Comparison of ENCODE assay signal across 16 mouse cellular contexts in the genomic region with DNA sequence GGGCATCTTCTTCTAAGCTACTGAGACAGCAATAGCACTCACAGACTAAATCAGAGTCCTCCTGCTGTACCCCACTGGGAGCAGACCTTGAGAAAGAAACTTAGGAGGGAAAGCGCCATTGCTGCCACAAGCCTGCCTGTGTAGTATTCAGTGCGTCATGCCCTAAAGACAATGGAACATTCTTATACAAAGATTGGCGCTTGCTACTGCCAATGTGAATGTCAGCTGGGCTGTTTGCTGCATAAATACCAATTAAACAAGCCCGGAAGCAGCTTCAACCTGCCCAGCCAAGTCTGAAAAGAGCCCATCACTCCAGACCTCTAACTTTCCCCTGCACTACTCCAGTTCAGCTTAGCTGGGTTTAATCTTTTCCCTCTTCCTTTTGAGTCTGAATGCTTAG. TPM values are rescaled to one million over a fixed set of nuclear protein-coding genes. Genes with fewer than 3 reads are reported as not detected.
DNase-seq lines count a peak whose midpoint lies in the region; ATAC-seq and TF ChIP-seq lines count a peak whose summit lies in the region.
"Had no signal": no experiment of that assay in that cellular context is flagged by ENCODE, and none has a peak within 500 bp of the region (broad histone marks: within the 10 kb centered on the region; RNA-seq: fewer than 3 reads in every experiment).

No protein-coding gene starts in this region.

- H3K9ac ChIP-seq in forebrain, embryonic 11.5 days (ENCODE audit: low read length): no peak overlapping the region
- H3K9ac ChIP-seq in forebrain, embryonic 12.5 days: no peak overlapping the region
- H3K9ac ChIP-seq in hindbrain, postnatal 0 days (replicated peaks; ENCODE audit: low read length): peak overlapping the region; percentile 49; the same call in 1 of the 2 replicates
- H3K9ac ChIP-seq in liver, postnatal 0 days (replicated peaks): no peak overlapping the region

- no peak overlapping the region for H3K4me2 ChIP-seq in forebrain, embryonic 11.5 days (ENCODE audit: low read depth, low read length, severe bottlenecking)
- peak overlapping the region; percentile 26; the same call in 1 of the 2 replicates for H3K4me2 ChIP-seq in forebrain, embryonic 12.5 days
- H3K4me2 ChIP-seq in hindbrain, postnatal 0 days (ENCODE audit: low read depth, low read length): peak overlapping the region; percentile 86
- H3K4me2 ChIP-seq in liver, postnatal 0 days (ENCODE audit: low read depth, low read length): no peak overlapping the region

- WGBS in forebrain, embryonic 10.5 days: 5% methylated on average over 4 of the region's 4 CpGs
- WGBS in forebrain, embryonic 11.5 days: 5% methylated on average over 4 of the region's 4 CpGs
- 3% methylated on average over 4 of the region's 4 CpGs for WGBS in forebrain, embryonic 12.5 days
- WGBS in hindbrain, postnatal 0 days: 6% methylated on average over 4 of the region's 4 CpGs
- WGBS in liver, postnatal 0 days (ENCODE audit: insufficient replicate concordance): 16% methylated on average over 4 of the region's 4 CpGs

- no peak for TF ChIP-seq EP300 in liver, postnatal 0 days (IDR thresholded peaks at IDR 0.05; ENCODE audit: low read depth)

- ATAC-seq in forebrain, embryonic 11.5 days (replicated peaks; ENCODE audit: low FRiP score): no peak
- no peak for ATAC-seq in forebrain, embryonic 12.5 days (ENCODE audit: low FRiP score)
- ATAC-seq in hindbrain, postnatal 0 days: 0 out of 2 replicates have a peak, but pooled peaks have one; percentile 13
- ATAC-seq in liver, postnatal 0 days: no peak
- ATAC-seq: lung, postnatal 0 days had no signal

- no peak overlapping the region for H3K27ac ChIP-seq in forebrain, embryonic 10.5 days
- no peak overlapping the region for H3K27ac ChIP-seq in forebrain, embryonic 11.5 days (ENCODE audit: low read depth, low read length)
- no peak overlapping the region for H3K27ac ChIP-seq in forebrain, embryonic 12.5 days
- H3K27ac ChIP-seq in hindbrain, postnatal 0 days: no peak overlapping the region; the same call in 1 of the 2 replicates
- no peak overlapping the region for H3K27ac ChIP-seq in liver, postnatal 0 days (ENCODE audit: low read depth)
- H3K27ac ChIP-seq: heart, adult 2 months had no signal

- no peaks in the 10 kb centered on the region for H3K9me3 ChIP-seq in forebrain, embryonic 10.5 days
- H3K9me3 ChIP-seq in forebrain, embryonic 11.5 days (ENCODE audit: control insufficient read depth, low read length): no peaks in the 10 kb centered on the region
- H3K9me3 ChIP-seq in forebrain, embryonic 12.5 days: no peaks in the 10 kb centered on the region
- no peaks in the 10 kb centered on the region for H3K9me3 ChIP-seq in hindbrain, postnatal 0 days (ENCODE audit: low read length)
- no peaks in the 10 kb centered on the region for H3K9me3 ChIP-seq in liver, postnatal 0 days (ENCODE audit: low read length)

- peaks cover 51% of the 10 kb centered on the region for H3K4me1 ChIP-seq in forebrain, embryonic 10.5 days
- peaks cover 3% of the 10 kb centered on the region; the same call in 1 of the 2 replicates for H3K4me1 ChIP-seq in forebrain, embryonic 11.5 days (replicated peaks; ENCODE audit: control insufficient read depth, insufficient read depth, low read length)
- H3K4me1 ChIP-seq in forebrain, embryonic 12.5 days: peaks cover 31% of the 10 kb centered on the region
- no peaks in the 10 kb centered on the region for H3K4me1 ChIP-seq in hindbrain, postnatal 0 days (ENCODE audit: insufficient read depth, low read length)
- peaks cover 11% of the 10 kb centered on the region for H3K4me1 ChIP-seq in liver, postnatal 0 days (ENCODE audit: insufficient read depth)

- no peak for TF ChIP-seq CTCF in hindbrain, postnatal 0 days (IDR thresholded peaks at IDR 0.05; ENCODE audit: low read depth)
- no peak for TF ChIP-seq CTCF in liver, postnatal 0 days (IDR thresholded peaks at IDR 0.05; ENCODE audit: low read depth)

- H3K4me3 ChIP-seq in forebrain, embryonic 10.5 days: peak overlapping the region; percentile 6; the same call in 1 of the 2 replicates
- no peak overlapping the region for H3K4me3 ChIP-seq in forebrain, embryonic 11.5 days (ENCODE audit: low read depth, low read length)
- no peak overlapping the region for H3K4me3 ChIP-seq in forebrain, embryonic 12.5 days (replicated peaks)
- H3K4me3 ChIP-seq in hindbrain, postnatal 0 days (ENCODE audit: low read length): peak overlapping the region; percentile 59
- no peak overlapping the region for H3K4me3 ChIP-seq in liver, postnatal 0 days (ENCODE audit: low read depth, low read length)
- H3K4me3 ChIP-seq: heart, adult 2 months had no signal

- DNase-seq in forebrain, embryonic 10.5 days (ENCODE audit: extremely low spot score, low spot score): no peak
- DNase-seq in forebrain, embryonic 11.5 days (ENCODE audit: low spot score): no peak
- DNase-seq in hindbrain, postnatal 0 days (ENCODE audit: low spot score): peak; percentile 53
- peak; percentile 30 for DNase-seq in retina, embryonic 14.5 days (ENCODE audit: low spot score)
- DNase-seq in liver, postnatal 0 days: no peak
- no peak for DNase-seq in urinary bladder, postnatal 10 days (ENCODE audit: low spot score)
- DNase-seq in heart, adult 8-10 months (ENCODE audit: low spot score): no peak
- DNase-seq: adrenal gland, postnatal 36 days; cerebellum, adult 8-10 months; heart, adult 2 months; heart, postnatal 4 days; kidney, adult 2 months had no signal

- H3K27me3 ChIP-seq in forebrain, embryonic 10.5 days (ENCODE audit: poor library complexity, severe bottlenecking): peaks cover 60% of the 10 kb centered on the region
- H3K27me3 ChIP-seq in forebrain, embryonic 11.5 days (ENCODE audit: control insufficient read depth, insufficient read depth, low read length): peaks cover 17% of the 10 kb centered on the region
- H3K27me3 ChIP-seq in forebrain, embryonic 12.5 days: peaks cover 46% of the 10 kb centered on the region
- H3K27me3 ChIP-seq in hindbrain, postnatal 0 days (ENCODE audit: insufficient read depth, low read length): no peaks in the 10 kb centered on the region
- peaks cover 49% of the 10 kb centered on the region for H3K27me3 ChIP-seq in liver, postnatal 0 days (ENCODE audit: insufficient read depth, low read length)

- no peaks in the 10 kb centered on the region for H3K36me3 ChIP-seq in forebrain, embryonic 10.5 days (replicated peaks)
- H3K36me3 ChIP-seq in forebrain, embryonic 11.5 days (ENCODE audit: control insufficient read depth, insufficient read depth, low read length): no peaks in the 10 kb centered on the region
- no peaks in the 10 kb centered on the region for H3K36me3 ChIP-seq in forebrain, embryonic 12.5 days (replicated peaks)
- H3K36me3 ChIP-seq in hindbrain, postnatal 0 days (ENCODE audit: insufficient read depth, low read length): no peaks in the 10 kb centered on the region
- no peaks in the 10 kb centered on the region for H3K36me3 ChIP-seq in liver, postnatal 0 days (replicated peaks; ENCODE audit: insufficient read depth, low read length)

RNA-seq across cellular contexts. Expression of a gene that starts 2.9 kb away (rescaled TPM):
- polyA plus RNA-seq in forebrain, embryonic 10.5 days (2016; fragmentation: Nextera tagmentation; extraction: Ambion mirVana): 0.78 and 0.97 TPM in 2 replicates
- polyA plus RNA-seq in forebrain, embryonic 11.5 days (2014; fragmentation: Nextera tagmentation; extraction: Ambion mirVana): 1.4 and 1.9 TPM in 2 replicates
- 1.7 and 3.0 TPM in 2 replicates for polyA plus RNA-seq in forebrain, embryonic 12.5 days (2016; fragmentation: Nextera tagmentation; extraction: Ambion mirVana)
- 14.0 and 16.6 TPM in 2 replicates for total RNA-seq in hindbrain, postnatal 0 days (2014; rRNA removed)
- 10.6 and 11.3 TPM in 2 replicates for polyA plus RNA-seq in hindbrain, postnatal 0 days (2015; fragmentation: Nextera tagmentation; extraction: Ambion mirVana)
- polyA plus RNA-seq in liver, postnatal 0 days (2015; fragmentation: Nextera tagmentation; extraction: Ambion mirVana): 0.05 TPM in 1 of 2 replicates, not detected in the other
- total RNA-seq in heart, adult 8-10 months (2022): not detected
- total RNA-seq: heart, adult 2 months; heart, postnatal 4 days had no signal
- polyA plus RNA-seq: heart, adult 2 months; kidney, adult 2 months; liver, adult 2 months; lung, postnatal 0 days; urinary bladder, adult 2 months had no signal

Comparison
In these comparisons a context has a peak if more than half of its experiments do, and no peak if none do; other contexts are left out.
1. H3K4me3 ChIP-seq: peak in forebrain, embryonic 10.5 days (single experiment) and hindbrain, postnatal 0 days (single experiment); none in forebrain, embryonic 11.5 days (single experiment), forebrain, embryonic 12.5 days (single experiment) and liver, postnatal 0 days (single experiment).
2. H3K4me2 ChIP-seq: peak in forebrain, embryonic 12.5 days (single experiment) and hindbrain, postnatal 0 days (single experiment); none in forebrain, embryonic 11.5 days (single experiment) and liver, postnatal 0 days (single experiment).
3. DNase-seq: peak in hindbrain, postnatal 0 days (single experiment) and retina, embryonic 14.5 days (single experiment); none in forebrain, embryonic 10.5 days (single experiment), forebrain, embryonic 11.5 days (single experiment), liver, postnatal 0 days (single experiment), urinary bladder, postnatal 10 days (single experiment) and heart, adult 8-10 months (single experiment).